Mouse (Mus musculus): ENCODE measurements around the gene Scp2. TPM values are rescaled to one million over a fixed set of nuclear protein-coding genes. Genes with fewer than 3 reads are reported as not detected.
A peak's percentile ranks its signal among the peaks of the same experiment; 100 is the strongest.

The Scp2 gene
- total RNA-seq, 2 experiments from 2014 or later, result 205 to 345 TPM

DNA sequence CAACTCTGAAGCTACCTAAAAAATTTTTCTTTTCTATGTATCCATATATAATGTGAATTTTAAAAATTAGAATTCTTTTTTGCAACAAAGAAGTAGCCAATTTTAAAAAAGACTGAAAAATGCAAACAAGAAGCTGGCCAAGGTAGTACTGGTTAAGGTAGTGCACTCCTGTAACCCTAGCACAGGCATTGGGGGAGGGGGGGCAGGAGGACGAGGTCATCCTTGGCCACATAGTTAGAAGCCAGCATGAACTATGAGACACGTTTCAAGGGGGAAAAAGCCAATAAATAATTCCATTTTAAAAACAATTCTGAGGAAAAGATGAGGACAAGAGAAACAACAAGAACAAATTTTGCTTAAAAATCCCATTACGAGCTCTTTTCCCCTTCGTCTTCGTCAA is 82.3 kb downstream of the Scp2 start:
- ATAC-seq (replicated peaks; ENCODE audit: poor library complexity), result no peak

GRCm38 (mm10) chr4:108060774-108061173 is 84.0 kb downstream of the Scp2 start:
- ATAC-seq (replicated peaks; ENCODE audit: poor library complexity), result no peak

GRCm38 (mm10) chr4:108059601-108060379 is 85.0 kb downstream of the Scp2 start:
- peak; percentile 37; the same call in 1 of the 2 replicates for ATAC-seq (replicated peaks; ENCODE audit: poor library complexity)

DNA sequence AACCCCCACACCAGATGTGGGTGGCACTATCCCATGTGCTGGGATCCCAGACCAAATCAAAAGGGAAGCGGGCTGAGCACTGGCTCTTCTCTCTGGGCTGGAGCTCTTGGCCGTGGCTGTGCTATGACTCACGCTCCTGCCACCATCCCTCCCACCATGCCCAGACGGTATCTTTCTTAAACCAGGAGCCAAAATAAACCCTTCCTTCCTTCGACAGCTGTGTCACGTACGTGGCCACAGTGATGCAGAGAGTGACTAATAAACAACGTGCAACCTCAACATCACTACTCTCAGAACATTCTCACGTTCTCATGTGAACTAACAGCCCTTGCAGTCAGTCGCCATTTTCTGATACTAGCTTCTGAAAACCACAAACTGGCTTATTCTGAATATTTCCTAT is 86.6 kb downstream of the Scp2 start:
- peak; percentile 52 for ATAC-seq (replicated peaks; ENCODE audit: poor library complexity)

- ATAC-seq (replicated peaks; ENCODE audit: poor library complexity), result no peak
These were observed 87.6 kb downstream of the Scp2 start for GRCm38 (mm10) chr4:108057247-108057646.

GRCm38 (mm10) chr4:108055873-108056272 is 88.9 kb downstream of the Scp2 start:
- ATAC-seq (replicated peaks; ENCODE audit: poor library complexity), result no peak

DNA sequence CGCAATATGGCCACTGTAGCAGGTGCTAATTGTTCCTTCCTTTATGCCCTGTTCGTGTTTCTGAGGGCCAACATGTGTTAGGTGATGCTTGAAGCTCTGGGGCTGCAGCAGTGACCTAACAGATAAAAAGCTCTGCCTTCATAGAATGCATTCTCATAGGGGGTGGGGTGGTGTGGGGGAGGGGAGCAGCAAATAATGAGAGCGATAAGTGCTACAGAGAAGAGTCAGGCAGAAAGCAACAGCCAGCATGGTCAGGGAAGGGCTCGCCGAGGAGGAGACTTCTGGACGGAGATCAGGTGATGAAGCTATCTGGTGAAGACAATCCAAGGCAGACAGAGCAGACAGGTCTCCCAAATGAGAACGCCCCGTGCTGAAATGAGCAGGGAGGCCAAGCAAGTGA is 92.1 kb downstream of the Scp2 start:
- no peak for ATAC-seq (replicated peaks; ENCODE audit: poor library complexity)

DNA sequence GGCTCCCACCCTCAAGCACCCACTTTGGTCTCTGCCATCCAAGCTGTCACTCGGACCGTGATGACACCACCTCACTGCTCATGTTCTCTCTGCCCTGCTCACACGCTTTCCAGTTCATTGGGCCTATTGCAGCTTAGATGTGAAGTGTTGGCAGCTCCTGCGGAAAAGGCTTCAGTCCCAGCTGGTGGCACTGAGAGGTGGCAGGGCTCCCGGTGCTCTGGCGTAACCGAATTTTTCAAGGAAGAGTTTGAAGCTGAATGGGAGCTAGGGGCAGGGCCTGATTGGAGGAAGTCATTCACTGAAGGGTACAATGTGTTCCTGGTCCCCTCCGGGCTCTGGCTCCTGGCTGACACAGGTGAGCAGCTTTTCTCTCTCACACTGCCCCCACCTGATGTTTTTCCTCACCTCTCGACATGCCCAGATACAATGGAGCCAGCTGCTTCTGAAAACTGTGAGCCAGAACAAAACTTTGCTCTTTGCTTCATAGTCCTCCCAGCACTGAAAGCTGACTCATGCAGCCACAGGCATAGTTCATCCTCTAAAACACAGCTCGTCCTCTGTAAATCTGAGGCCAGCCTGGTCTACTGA is 93.0 kb downstream of the Scp2 start:
- ATAC-seq (replicated peaks; ENCODE audit: poor library complexity), result no peak

DNA sequence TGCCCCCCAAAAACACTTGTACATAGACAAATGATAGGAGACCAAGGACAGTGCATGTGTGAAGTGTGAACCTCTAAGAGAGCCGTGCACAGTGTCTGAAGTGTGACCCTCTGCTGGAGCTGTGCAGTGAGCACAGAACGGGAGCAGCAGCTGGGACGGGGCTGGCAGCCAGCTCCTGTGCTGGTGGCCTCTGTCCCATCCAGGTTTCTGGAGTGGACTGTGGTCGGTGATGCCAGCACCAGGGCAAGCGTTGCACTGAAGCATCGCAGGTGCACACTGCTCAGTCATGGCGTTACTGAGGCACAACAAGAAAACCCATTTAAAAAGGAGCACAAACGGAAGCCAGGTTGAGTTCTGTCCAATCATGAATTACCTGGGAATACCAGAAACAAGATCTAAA is 98.7 kb downstream of the Scp2 start:
- no peak for ATAC-seq (replicated peaks; ENCODE audit: poor library complexity)

DNA sequence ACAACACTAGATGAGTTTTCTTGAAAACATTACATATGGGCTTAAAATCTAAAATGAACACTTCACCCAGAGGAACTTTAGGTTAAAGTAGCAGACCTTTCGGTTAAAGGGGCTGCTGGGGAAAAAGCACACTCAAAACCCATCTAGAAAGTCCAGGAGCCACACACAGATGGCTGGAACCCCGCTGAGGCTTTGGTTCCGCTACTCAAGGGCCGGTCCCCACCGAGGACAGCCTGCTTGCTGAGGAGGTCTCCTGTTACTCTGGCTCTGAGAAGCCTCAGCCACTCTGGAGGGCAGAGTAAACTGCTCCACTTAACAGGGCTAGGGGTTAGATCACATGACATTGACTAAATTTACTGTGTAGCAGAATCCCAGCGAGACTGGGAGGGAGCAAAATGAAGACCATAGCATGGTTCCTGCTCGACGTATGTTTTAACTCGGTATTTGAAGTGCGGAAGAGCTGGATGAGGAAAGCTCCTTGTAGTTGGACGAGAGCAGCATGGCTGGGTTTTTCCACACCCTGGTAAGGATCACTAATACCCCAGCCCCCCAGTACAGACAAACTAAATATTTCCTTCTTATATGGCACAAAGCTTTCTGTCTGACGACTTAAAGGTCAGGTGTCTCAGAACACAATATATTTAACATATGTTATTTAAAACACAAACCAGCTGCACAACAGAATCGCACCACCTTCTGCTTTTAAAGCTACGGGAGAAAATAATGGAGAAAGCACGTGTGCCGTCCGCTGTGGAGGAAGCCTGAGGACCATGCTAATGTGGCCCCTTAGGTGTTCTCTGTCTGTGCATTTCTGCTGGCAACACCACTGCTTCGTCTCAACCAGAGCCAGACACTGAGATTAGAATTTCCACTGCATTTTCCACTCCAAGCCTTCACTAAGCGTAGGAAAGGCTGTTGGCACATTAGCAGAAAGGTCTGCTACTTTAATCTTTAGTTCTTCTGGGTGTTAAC is 99.4 kb downstream of the Scp2 start:
- no peak for ATAC-seq (replicated peaks; ENCODE audit: poor library complexity)

GRCm38 (mm10) chr4:108037027-108037426 is 107.8 kb downstream of the Scp2 start:
- no peak for ATAC-seq (replicated peaks; ENCODE audit: poor library complexity)

GRCm38 (mm10) chr4:108033041-108033764 is 111.6 kb downstream of the Scp2 start:
- no peak for ATAC-seq (replicated peaks; ENCODE audit: poor library complexity)

GRCm38 (mm10) chr4:108032352-108032849 is 112.4 kb downstream of the Scp2 start:
- ATAC-seq (replicated peaks; ENCODE audit: poor library complexity), result no peak

DNA sequence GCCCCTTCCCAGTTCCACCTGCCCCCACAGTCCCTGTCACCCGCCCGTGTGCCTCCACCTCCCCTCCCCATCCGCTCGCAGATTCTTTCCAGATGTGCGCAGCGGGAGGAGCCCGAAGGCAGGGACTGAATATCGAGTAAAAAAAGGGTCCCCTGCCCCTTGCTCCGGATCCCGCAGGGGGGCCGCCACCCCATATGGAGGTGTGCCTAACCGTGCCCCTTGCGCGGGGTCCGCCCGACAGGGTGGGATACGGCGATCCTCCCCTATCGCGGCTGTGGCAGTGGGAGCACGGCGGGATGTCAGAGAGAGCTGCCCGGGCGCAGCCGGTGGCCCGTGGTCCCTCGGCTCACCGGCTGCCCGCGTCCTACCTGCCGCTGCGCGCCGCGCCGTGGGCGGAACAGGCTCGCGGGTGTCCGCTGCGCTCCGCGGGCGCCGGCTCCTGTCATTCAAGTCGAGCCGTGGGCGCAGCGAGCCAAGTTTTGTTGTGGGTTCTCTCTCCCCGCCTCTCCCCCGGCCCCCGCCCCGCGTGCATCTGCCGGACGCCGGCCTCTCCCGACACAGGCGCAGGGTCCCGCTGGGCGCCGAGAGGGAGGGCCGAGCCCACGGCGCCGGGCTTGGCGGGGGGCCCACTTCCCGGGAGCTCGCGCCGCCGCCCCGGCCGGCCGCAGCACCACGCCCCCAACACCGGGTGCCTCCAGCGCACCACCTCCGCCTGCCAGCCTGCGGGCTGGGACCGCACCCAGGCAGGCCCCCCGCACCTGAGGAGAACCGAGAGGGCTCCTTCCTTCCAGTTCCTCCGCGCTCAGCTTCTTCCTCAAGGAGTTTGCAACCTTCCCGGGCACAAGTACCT is 113.1 kb downstream of the Scp2 start:
- ATAC-seq (replicated peaks; ENCODE audit: poor library complexity), result peak; percentile 43; the same call in 1 of the 2 replicates

DNA sequence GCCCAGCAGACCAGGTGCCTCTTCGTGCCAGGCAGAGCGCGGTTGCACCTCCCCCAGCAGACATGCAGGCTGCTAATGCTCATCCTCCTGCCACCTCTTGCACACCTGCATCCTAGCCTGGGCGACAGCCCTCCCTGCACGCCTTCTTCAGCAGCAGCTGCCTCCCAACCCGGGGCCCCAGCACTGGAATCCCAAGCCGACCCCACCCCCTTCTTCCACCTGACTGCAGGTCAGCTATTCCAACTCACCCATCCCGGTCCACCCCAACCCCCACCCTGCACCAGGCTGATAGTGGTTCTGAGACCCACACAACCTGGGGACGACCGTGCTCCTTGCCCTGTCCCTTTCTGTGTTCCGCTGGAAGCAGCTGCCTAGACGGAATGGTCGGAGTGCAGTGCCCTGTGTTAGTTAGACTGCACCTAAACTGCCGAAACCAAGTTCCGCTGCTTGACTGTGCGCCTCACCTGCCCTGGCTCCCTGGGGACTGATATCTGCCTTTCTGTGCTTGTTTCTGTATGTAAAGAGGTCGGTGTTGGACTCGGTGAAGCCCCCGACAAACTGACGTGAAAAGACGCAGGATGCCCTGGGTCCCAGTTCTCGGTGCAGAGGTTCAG is 113.8 kb downstream of the Scp2 start:
- ATAC-seq (replicated peaks; ENCODE audit: poor library complexity), result no peak

GRCm38 (mm10) chr4:108026193-108026592 is 118.6 kb downstream of the Scp2 start:
- ATAC-seq (replicated peaks; ENCODE audit: poor library complexity), result no peak

DNA sequence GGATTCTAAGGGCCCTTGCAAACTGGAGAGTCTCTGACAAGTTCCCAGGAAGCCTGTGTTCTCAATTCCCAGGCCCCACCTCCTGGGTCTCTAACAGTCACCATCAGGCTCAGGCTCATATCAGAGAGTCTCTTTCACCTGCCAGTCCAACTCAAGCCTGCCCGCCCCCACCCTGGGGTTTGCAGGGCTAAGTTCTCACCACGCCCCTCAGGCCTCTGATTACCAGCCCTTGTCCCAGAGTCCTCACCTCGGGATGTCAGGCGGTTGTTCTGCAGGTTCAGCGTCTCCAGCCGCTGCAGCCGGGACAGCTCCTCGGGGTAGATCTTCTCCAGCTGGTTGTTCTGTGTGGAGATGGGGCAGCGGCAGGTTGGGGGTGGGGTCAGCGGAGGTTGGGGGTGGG is 119.5 kb downstream of the Scp2 start:
- ATAC-seq (replicated peaks; ENCODE audit: poor library complexity), result peak; percentile 39; the same call in 1 of the 2 replicates

DNA sequence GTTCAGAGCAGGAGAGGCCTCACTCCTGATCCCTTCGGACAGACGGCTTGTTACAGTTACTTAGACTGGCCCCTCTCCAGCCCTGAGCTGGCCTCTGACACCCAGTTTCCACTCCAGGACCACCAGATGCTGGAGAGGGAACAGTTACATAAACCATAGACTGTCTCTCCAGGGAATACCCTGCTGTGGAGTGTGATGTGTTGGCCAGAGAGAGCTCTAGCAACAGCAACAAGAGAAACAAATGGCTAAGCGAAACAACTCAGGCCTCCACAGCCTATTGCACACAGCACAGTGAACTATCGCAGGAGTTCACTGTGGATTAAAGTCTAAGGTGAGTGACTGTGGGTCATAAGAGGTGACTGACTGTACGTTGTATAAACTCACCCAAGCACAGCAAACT is 120.2 kb downstream of the Scp2 start:
- no peak for ATAC-seq (replicated peaks; ENCODE audit: poor library complexity)

DNA sequence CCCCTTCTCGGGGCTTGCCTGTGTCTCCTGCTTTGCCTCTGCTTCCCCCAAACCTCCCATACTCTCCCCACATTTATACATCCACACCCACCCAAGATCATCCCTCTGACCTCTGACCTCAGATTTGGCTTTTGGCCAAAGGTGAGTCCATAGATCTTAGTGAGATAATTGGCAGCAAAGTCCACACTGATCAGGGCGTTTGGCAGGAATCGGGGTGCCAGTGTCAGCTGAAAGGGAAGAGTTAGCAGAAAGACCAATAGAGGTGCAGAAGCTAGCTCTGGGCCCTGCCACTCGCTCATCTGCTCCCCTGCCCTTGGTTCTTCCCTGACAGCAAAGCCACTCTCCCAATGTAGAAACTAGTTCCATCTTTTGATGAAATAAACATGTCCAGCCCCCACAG is 121.6 kb downstream of the Scp2 start:
- ATAC-seq (replicated peaks; ENCODE audit: poor library complexity), result no peak
